Mouse (Mus musculus) liver, postnatal 0 days (tissue): ENCODE results near the gene Zfp688.

Experiments used
- CTCF ChIP-seq: sonication (generic); IDR thresholded peaks from 2 replicates; pipeline ENCODE4 v1.5.1; 2016; ENCODE audit warnings: antibody characterized with exemption, low read depth
- EP300 ChIP-seq: IDR thresholded peaks from 2 replicates; pipeline ENCODE4 v1.6.1; 2016; ENCODE audit warnings: antibody characterized with exemption, low read depth, mild to moderate bottlenecking

GRCm38 (mm10) chr7:127470011-127470715 lies 48.3 kb upstream of the Zfp688 start:
- TF ChIP-seq CTCF, result no peak
- TF ChIP-seq EP300, result no peak
